Mouse (Mus musculus): ENCODE data around the gene Pla2r1. TPM values are rescaled to one million over a fixed set of nuclear protein-coding genes. Genes with fewer than 3 reads are reported as not detected.

The Pla2r1 gene
- polyA plus RNA-seq, 1 experiment from 2014 or later: 2.1 TPM

GRCm38 (mm10) chr2:60503991-60504390, 49.1 kb downstream of the Pla2r1 start:
- Histone ChIP-seq H3K36me3 (no peaks in the 10 kb centered on the region), H3K4me2 (no peak overlapping the region), H3K27ac (replicated peaks) (no peak overlapping the region), H3K9ac (no peak overlapping the region), H3K4me1 (peaks cover 22% of the 10 kb centered on the region), H3K27me3 (replicated peaks) (no peaks in the 10 kb centered on the region), H3K4me3 (no peak overlapping the region), H3K9me3 (no peaks in the 10 kb centered on the region)
- no peak for ATAC-seq (ENCODE audit: extremely low read depth, insufficient number of reproducible peaks, low FRiP score, low TSS enrichment)
- WGBS: 68% methylated on average over 4 of the region's 4 CpGs

- Histone ChIP-seq H3K27ac (replicated peaks) (no peak overlapping the region), H3K36me3 (no peaks in the 10 kb centered on the region), H3K9ac (no peak overlapping the region), H3K4me1 (peaks cover 22% of the 10 kb centered on the region), H3K9me3 (no peaks in the 10 kb centered on the region), H3K4me2 (no peak overlapping the region), H3K27me3 (replicated peaks) (no peaks in the 10 kb centered on the region), H3K4me3 (no peak overlapping the region)
- WGBS: 86% methylated on average over 1 of the region's 1 CpGs
- ATAC-seq (ENCODE audit: extremely low read depth, insufficient number of reproducible peaks, low FRiP score, low TSS enrichment): no peak
Observed at GRCm38 (mm10) chr2:60500583-60501116, 52.5 kb downstream of the Pla2r1 start.

- no peak overlapping the region for H3K9ac ChIP-seq
- no peak overlapping the region for H3K4me3 ChIP-seq
- H3K36me3 ChIP-seq: no peaks in the 10 kb centered on the region
- no peak for ATAC-seq (ENCODE audit: extremely low read depth, insufficient number of reproducible peaks, low FRiP score, low TSS enrichment)
- peaks cover 12% of the 10 kb centered on the region for H3K4me1 ChIP-seq
- H3K27ac ChIP-seq (replicated peaks): no peak overlapping the region
- no peaks in the 10 kb centered on the region for H3K27me3 ChIP-seq (replicated peaks)
- no peaks in the 10 kb centered on the region for H3K9me3 ChIP-seq
- 82% methylated on average over 7 of the region's 7 CpGs for WGBS
- no peak overlapping the region for H3K4me2 ChIP-seq
Observed at GRCm38 (mm10) chr2:60479906-60480305, 73.2 kb downstream of the Pla2r1 start.

GRCm38 (mm10) chr2:60478778-60479177, 74.3 kb downstream of the Pla2r1 start:
- Histone ChIP-seq H3K4me2 (no peak overlapping the region), H3K36me3 (no peaks in the 10 kb centered on the region), H3K9me3 (no peaks in the 10 kb centered on the region), H3K4me3 (no peak overlapping the region), H3K9ac (no peak overlapping the region), H3K4me1 (peaks cover 12% of the 10 kb centered on the region), H3K27ac (replicated peaks) (peak overlapping the region; percentile 58), H3K27me3 (replicated peaks) (no peaks in the 10 kb centered on the region)
- WGBS: 72% methylated on average over 2 of the region's 2 CpGs
- ATAC-seq (ENCODE audit: extremely low read depth, insufficient number of reproducible peaks, low FRiP score, low TSS enrichment): no peak

GRCm38 (mm10) chr2:60468901-60469770, 84.0 kb downstream of the Pla2r1 start:
- no peaks in the 10 kb centered on the region for H3K36me3 ChIP-seq
- no peak overlapping the region for H3K9ac ChIP-seq
- no peak overlapping the region for H3K4me3 ChIP-seq
- H3K27ac ChIP-seq (replicated peaks): no peak overlapping the region
- WGBS: 76% methylated on average over 11 of the region's 11 CpGs
- no peaks in the 10 kb centered on the region for H3K27me3 ChIP-seq (replicated peaks)
- no peak overlapping the region for H3K4me2 ChIP-seq
- no peaks in the 10 kb centered on the region for H3K4me1 ChIP-seq
- H3K9me3 ChIP-seq: no peaks in the 10 kb centered on the region
- no peak for ATAC-seq (ENCODE audit: extremely low read depth, insufficient number of reproducible peaks, low FRiP score, low TSS enrichment)

DNA sequence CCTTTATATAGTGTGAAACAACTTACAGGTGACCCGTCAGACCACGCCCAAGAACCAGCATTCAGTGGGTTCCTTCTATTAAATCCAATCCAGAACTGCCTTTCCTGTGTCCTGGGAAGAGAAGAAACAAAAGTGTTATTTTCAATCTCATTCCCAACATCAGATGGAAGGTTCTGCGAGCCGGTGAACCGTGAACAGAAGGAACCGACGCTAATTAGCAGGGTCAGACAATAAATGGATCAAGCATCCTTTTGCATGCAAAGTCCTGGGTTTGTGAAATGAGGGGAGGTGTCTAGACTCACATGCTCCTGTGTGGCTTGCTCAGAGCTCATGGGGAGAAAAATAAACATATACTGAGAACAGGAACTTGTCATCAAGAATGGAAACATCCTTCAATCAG, 100.7 kb downstream of the Pla2r1 start:
- Histone ChIP-seq H3K9ac (no peak overlapping the region), H3K4me3 (no peak overlapping the region), H3K27me3 (replicated peaks) (no peaks in the 10 kb centered on the region), H3K36me3 (no peaks in the 10 kb centered on the region), H3K4me2 (no peak overlapping the region), H3K4me1 (no peaks in the 10 kb centered on the region), H3K9me3 (no peaks in the 10 kb centered on the region), H3K27ac (replicated peaks) (no peak overlapping the region)
- 88% methylated on average over 7 of the region's 7 CpGs for WGBS
- ATAC-seq (ENCODE audit: extremely low read depth, insufficient number of reproducible peaks, low FRiP score, low TSS enrichment): no peak

GRCm38 (mm10) chr2:60451119-60451773, 101.9 kb downstream of the Pla2r1 start:
- no peaks in the 10 kb centered on the region for H3K27me3 ChIP-seq (replicated peaks)
- H3K9me3 ChIP-seq: no peaks in the 10 kb centered on the region
- H3K4me1 ChIP-seq: no peaks in the 10 kb centered on the region
- 60% methylated on average over 3 of the region's 3 CpGs for WGBS
- no peak overlapping the region for H3K9ac ChIP-seq
- no peak overlapping the region for H3K27ac ChIP-seq (replicated peaks)
- H3K4me3 ChIP-seq: no peak overlapping the region
- no peak overlapping the region for H3K4me2 ChIP-seq
- no peaks in the 10 kb centered on the region for H3K36me3 ChIP-seq
- no peak for ATAC-seq (ENCODE audit: extremely low read depth, insufficient number of reproducible peaks, low FRiP score, low TSS enrichment)

- WGBS: 58% methylated on average over 6 of the region's 6 CpGs
Observed at GRCm38 (mm10) chr2:60449732-60450131, 103.4 kb downstream of the Pla2r1 start.

DNA sequence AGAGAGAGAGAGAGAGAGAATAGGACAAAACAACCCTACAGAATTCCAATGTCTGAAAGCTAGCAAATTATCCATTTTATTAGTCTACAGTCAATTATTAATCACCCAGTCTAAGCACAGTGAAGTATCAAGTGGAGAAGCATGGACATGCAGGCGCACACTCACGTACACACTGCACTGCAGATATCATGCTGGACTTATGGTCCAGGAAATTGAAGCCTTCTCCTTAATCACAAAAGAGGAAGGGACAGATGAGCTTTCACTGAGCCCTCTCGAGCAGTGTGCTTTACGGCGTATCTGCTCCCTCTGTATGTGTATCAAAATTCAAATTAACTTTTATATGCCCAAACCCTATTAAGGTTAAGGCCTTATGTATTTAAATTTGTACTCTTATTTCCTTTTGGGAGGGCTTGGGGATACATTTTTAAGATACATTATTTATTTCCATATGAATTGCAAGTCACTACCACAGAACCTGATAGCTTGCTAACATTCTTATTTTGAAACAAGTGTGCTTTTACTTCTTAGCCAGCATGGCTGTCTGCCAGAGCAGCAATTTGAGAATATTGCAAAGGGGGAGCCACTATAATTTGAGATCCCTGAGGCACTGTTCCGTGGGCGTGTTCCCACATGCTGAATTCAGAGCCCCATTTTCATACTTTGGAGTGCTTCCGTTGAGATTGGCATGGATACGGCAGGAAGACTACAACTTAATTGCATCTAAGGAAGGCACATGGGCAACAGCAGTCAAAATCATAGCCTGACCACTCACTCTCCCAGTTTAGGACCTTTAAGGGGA, 108.2 kb downstream of the Pla2r1 start:
- no peaks in the 10 kb centered on the region for H3K9me3 ChIP-seq
- H3K27ac ChIP-seq (replicated peaks): no peak overlapping the region
- WGBS: 78% methylated on average over 9 of the region's 9 CpGs
- H3K36me3 ChIP-seq: no peaks in the 10 kb centered on the region
- H3K4me2 ChIP-seq: no peak overlapping the region
- H3K27me3 ChIP-seq (replicated peaks): no peaks in the 10 kb centered on the region
- H3K9ac ChIP-seq: no peak overlapping the region
- no peaks in the 10 kb centered on the region for H3K4me1 ChIP-seq
- ATAC-seq (ENCODE audit: extremely low read depth, insufficient number of reproducible peaks, low FRiP score, low TSS enrichment): no peak
- no peak overlapping the region for H3K4me3 ChIP-seq

More at GRCm38 (mm10) chr2:60449732-60450131, 103.4 kb downstream of the Pla2r1 start:
- no peak overlapping the region for H3K9ac ChIP-seq
- H3K27ac ChIP-seq (replicated peaks): no peak overlapping the region
- no peaks in the 10 kb centered on the region for H3K4me1 ChIP-seq
- no peak for ATAC-seq (ENCODE audit: extremely low read depth, insufficient number of reproducible peaks, low FRiP score, low TSS enrichment)
- no peaks in the 10 kb centered on the region for H3K9me3 ChIP-seq
- no peak overlapping the region for H3K4me2 ChIP-seq
- H3K27me3 ChIP-seq (replicated peaks): no peaks in the 10 kb centered on the region
- H3K36me3 ChIP-seq: no peaks in the 10 kb centered on the region
- no peak overlapping the region for H3K4me3 ChIP-seq

- no peaks in the 10 kb centered on the region for H3K27me3 ChIP-seq (replicated peaks)
- H3K36me3 ChIP-seq: no peaks in the 10 kb centered on the region
- H3K9me3 ChIP-seq: no peaks in the 10 kb centered on the region
- no peak overlapping the region for H3K4me3 ChIP-seq
- no peak overlapping the region for H3K4me2 ChIP-seq
- H3K27ac ChIP-seq (replicated peaks): no peak overlapping the region
- no peaks in the 10 kb centered on the region for H3K4me1 ChIP-seq
- H3K9ac ChIP-seq: no peak overlapping the region
- ATAC-seq (ENCODE audit: extremely low read depth, insufficient number of reproducible peaks, low FRiP score, low TSS enrichment): no peak
- 83% methylated on average over 7 of the region's 7 CpGs for WGBS
Observed at GRCm38 (mm10) chr2:60443279-60443678, 109.8 kb downstream of the Pla2r1 start.

- H3K4me1 ChIP-seq: no peaks in the 10 kb centered on the region
- H3K4me3 ChIP-seq: no peak overlapping the region
- H3K27me3 ChIP-seq (replicated peaks): no peaks in the 10 kb centered on the region
- H3K36me3 ChIP-seq: no peaks in the 10 kb centered on the region
- 15% methylated on average over 3 of the region's 3 CpGs for WGBS
- H3K9ac ChIP-seq: no peak overlapping the region
- H3K27ac ChIP-seq (replicated peaks): no peak overlapping the region
- no peak overlapping the region for H3K4me2 ChIP-seq
- no peak for ATAC-seq (ENCODE audit: extremely low read depth, insufficient number of reproducible peaks, low FRiP score, low TSS enrichment)
- no peaks in the 10 kb centered on the region for H3K9me3 ChIP-seq
Observed at GRCm38 (mm10) chr2:60441875-60442274, 111.2 kb downstream of the Pla2r1 start.

All from heart, embryonic 13.5 days (tissue).